10 mouse cellular contexts compared by ENCODE assay signal in the genomic region with DNA sequence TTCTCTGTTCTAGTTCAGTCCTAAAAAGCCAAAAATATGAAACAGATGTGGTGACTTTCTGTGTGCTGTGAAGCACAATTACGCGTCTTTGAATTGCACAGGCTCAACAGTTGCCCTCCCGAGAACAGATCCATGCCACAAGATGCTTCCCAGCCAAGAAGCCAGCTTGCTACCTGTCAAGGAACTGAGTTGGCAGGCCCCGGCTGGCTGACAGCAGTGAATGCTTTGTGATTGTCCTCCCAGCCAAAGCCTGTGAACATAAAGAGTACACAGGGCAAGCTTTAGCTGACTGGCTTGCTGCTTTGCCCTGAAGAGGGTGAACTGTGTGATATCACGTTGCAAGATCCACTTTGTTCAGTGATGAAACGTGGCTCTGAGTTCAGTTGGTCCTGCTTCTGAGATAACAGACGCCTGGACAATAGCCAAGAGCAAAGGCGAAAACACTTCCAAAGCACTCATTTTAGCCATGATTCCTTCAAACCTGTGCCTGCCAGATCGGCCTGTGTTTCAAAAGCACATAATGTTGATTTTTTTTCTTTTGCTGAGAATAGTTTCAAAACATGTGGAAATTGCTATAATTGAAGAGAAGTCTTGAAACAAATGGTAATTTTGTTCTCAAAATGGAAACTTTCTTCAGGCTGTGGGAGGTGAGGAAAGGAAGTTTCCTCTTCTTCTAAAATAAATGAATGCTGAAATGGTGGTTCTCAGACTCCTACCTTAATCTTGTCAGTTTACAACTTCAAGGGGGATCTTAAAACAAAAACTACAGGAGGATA.
DNase-seq lines count a peak whose midpoint lies in the region; ATAC-seq and TF ChIP-seq lines count a peak whose summit lies in the region.
"Had no signal": no experiment of that assay in that cellular context is flagged by ENCODE, and none has a peak within 500 bp of the region (broad histone marks: within the 10 kb centered on the region; RNA-seq: fewer than 3 reads in every experiment).

No protein-coding gene starts in this region.

- DNase-seq in heart, adult 18-20 months: peak; percentile 8 to 9
- DNase-seq in heart, adult 11 months: no peak
- DNase-seq in embryo, embryonic 9.5 days (ENCODE audit: extremely low spot score): peak; percentile 2
- DNase-seq in hindbrain, postnatal 0 days (ENCODE audit: low spot score): peak; percentile 63
- DNase-seq in stomach, postnatal 0 days (ENCODE audit: low spot score): no peak
- no peak for DNase-seq in urinary bladder, postnatal 36 days (ENCODE audit: low spot score in 2 of 2)
- DNase-seq: cerebellum, adult 11-12 months had no signal

- H3K27ac ChIP-seq in hindbrain, postnatal 0 days: no peak overlapping the region
- H3K27ac ChIP-seq in midbrain, embryonic 16.5 days (ENCODE audit: low read length): no peak overlapping the region
- no peak overlapping the region for H3K27ac ChIP-seq in stomach, postnatal 0 days (replicated peaks)
- H3K27ac ChIP-seq in intestine, embryonic 16.5 days (ENCODE audit: low read length): no peak overlapping the region
- H3K27ac ChIP-seq: liver, embryonic 15.5 days had no signal

- H3K4me1 ChIP-seq in hindbrain, postnatal 0 days (ENCODE audit: insufficient read depth, low read length): no peaks in the 10 kb centered on the region
- no peaks in the 10 kb centered on the region for H3K4me1 ChIP-seq in midbrain, embryonic 16.5 days (ENCODE audit: control insufficient read depth, insufficient read depth, low read length)
- H3K4me1 ChIP-seq in stomach, postnatal 0 days (replicated peaks; ENCODE audit: control insufficient read depth, insufficient read depth): no peaks in the 10 kb centered on the region
- no peaks in the 10 kb centered on the region for H3K4me1 ChIP-seq in intestine, embryonic 16.5 days (ENCODE audit: control insufficient read depth, insufficient read depth, low read length)
- H3K4me1 ChIP-seq: liver, embryonic 15.5 days had no signal

- no peaks in the 10 kb centered on the region for H3K9me3 ChIP-seq in hindbrain, postnatal 0 days (ENCODE audit: low read length)
- H3K9me3 ChIP-seq in midbrain, embryonic 16.5 days (replicated peaks; ENCODE audit: control insufficient read depth, low read length, poor library complexity, severe bottlenecking): no peaks in the 10 kb centered on the region
- H3K9me3 ChIP-seq in stomach, postnatal 0 days (ENCODE audit: control insufficient read depth, low read length): no peaks in the 10 kb centered on the region
- H3K9me3 ChIP-seq in intestine, embryonic 16.5 days (ENCODE audit: control insufficient read depth, low read length): no peaks in the 10 kb centered on the region; the same call in 1 of the 2 replicates
- H3K9me3 ChIP-seq: liver, embryonic 15.5 days had no signal

- no peak overlapping the region for H3K4me2 ChIP-seq in hindbrain, postnatal 0 days (ENCODE audit: low read depth, low read length)
- H3K4me2 ChIP-seq in midbrain, embryonic 16.5 days (ENCODE audit: low read length): no peak overlapping the region
- no peak overlapping the region for H3K4me2 ChIP-seq in stomach, postnatal 0 days (replicated peaks; ENCODE audit: low read depth)
- H3K4me2 ChIP-seq in intestine, embryonic 16.5 days (ENCODE audit: low read depth, low read length): no peak overlapping the region
- H3K4me2 ChIP-seq: liver, embryonic 15.5 days had no signal

- peak; percentile 68 for ATAC-seq in hindbrain, postnatal 0 days
- ATAC-seq in midbrain, embryonic 16.5 days: peak; percentile 36; the same call in 1 of the 2 replicates
- no peak for ATAC-seq in stomach, postnatal 0 days (ENCODE audit: low FRiP score, low TSS enrichment)
- no peak for ATAC-seq in intestine, embryonic 16.5 days

- no peak overlapping the region for H3K4me3 ChIP-seq in hindbrain, postnatal 0 days (ENCODE audit: low read length)
- H3K4me3 ChIP-seq in midbrain, embryonic 16.5 days (ENCODE audit: low read depth, low read length): no peak overlapping the region
- no peak overlapping the region for H3K4me3 ChIP-seq in stomach, postnatal 0 days (ENCODE audit: low read depth, low read length)
- no peak overlapping the region for H3K4me3 ChIP-seq in intestine, embryonic 16.5 days (ENCODE audit: low read length)
- H3K4me3 ChIP-seq: liver, embryonic 15.5 days had no signal

- no peak for TF ChIP-seq CTCF in hindbrain, postnatal 0 days (IDR thresholded peaks at IDR 0.05; ENCODE audit: low read depth)
- no peak for TF ChIP-seq CTCF in stomach, postnatal 0 days (IDR thresholded peaks at IDR 0.05; ENCODE audit: low read depth)

- no peak overlapping the region for H3K9ac ChIP-seq in hindbrain, postnatal 0 days (replicated peaks; ENCODE audit: low read length)
- no peak overlapping the region for H3K9ac ChIP-seq in midbrain, embryonic 16.5 days (ENCODE audit: low read depth, low read length)
- H3K9ac ChIP-seq in stomach, postnatal 0 days (ENCODE audit: low read length): no peak overlapping the region
- no peak overlapping the region for H3K9ac ChIP-seq in intestine, embryonic 16.5 days (ENCODE audit: low read depth, low read length)
- H3K9ac ChIP-seq: liver, embryonic 15.5 days had no signal

- 35% methylated on average over 9 of the region's 9 CpGs for WGBS in hindbrain, postnatal 0 days
- WGBS in midbrain, embryonic 16.5 days: 41% methylated on average over 9 of the region's 9 CpGs
- 51% methylated on average over 9 of the region's 9 CpGs for WGBS in stomach, postnatal 0 days
- WGBS in intestine, embryonic 16.5 days: 58% methylated on average over 9 of the region's 9 CpGs

- no peaks in the 10 kb centered on the region for H3K27me3 ChIP-seq in hindbrain, postnatal 0 days (ENCODE audit: insufficient read depth, low read length)
- no peaks in the 10 kb centered on the region for H3K27me3 ChIP-seq in midbrain, embryonic 16.5 days (ENCODE audit: control insufficient read depth, insufficient read depth, low read depth, low read length)
- H3K27me3 ChIP-seq in stomach, postnatal 0 days (ENCODE audit: control insufficient read depth, insufficient read depth, low read length): no peaks in the 10 kb centered on the region
- H3K27me3 ChIP-seq in intestine, embryonic 16.5 days (replicated peaks; ENCODE audit: control insufficient read depth, insufficient read depth, low read length): no peaks in the 10 kb centered on the region
- H3K27me3 ChIP-seq: liver, embryonic 15.5 days had no signal

- no peaks in the 10 kb centered on the region for H3K36me3 ChIP-seq in hindbrain, postnatal 0 days (ENCODE audit: insufficient read depth, low read length)
- H3K36me3 ChIP-seq in midbrain, embryonic 16.5 days (ENCODE audit: control insufficient read depth, insufficient read depth, low read length): no peaks in the 10 kb centered on the region
- no peaks in the 10 kb centered on the region for H3K36me3 ChIP-seq in stomach, postnatal 0 days (ENCODE audit: control insufficient read depth, insufficient read depth, low read length)
- no peaks in the 10 kb centered on the region for H3K36me3 ChIP-seq in intestine, embryonic 16.5 days (ENCODE audit: control insufficient read depth, insufficient read depth, low read length)
- H3K36me3 ChIP-seq: liver, embryonic 15.5 days had no signal

- TF ChIP-seq EP300 in stomach, postnatal 0 days (optimal IDR thresholded peaks at IDR 0.05): no peak

Comparison
In these comparisons a context has a peak if more than half of its experiments do, and no peak if none do; other contexts are left out.
1. DNase-seq: peak in heart, adult 18-20 months (2 of 2), embryo, embryonic 9.5 days (single experiment) and hindbrain, postnatal 0 days (single experiment); none in heart, adult 11 months (single experiment), stomach, postnatal 0 days (single experiment) and urinary bladder, postnatal 36 days (0 of 2).
2. ATAC-seq: peak in hindbrain, postnatal 0 days (single experiment) and midbrain, embryonic 16.5 days (single experiment); none in stomach, postnatal 0 days (single experiment) and intestine, embryonic 16.5 days (single experiment).